15 mouse cellular contexts compared by ENCODE assay signal in the genomic region with DNA sequence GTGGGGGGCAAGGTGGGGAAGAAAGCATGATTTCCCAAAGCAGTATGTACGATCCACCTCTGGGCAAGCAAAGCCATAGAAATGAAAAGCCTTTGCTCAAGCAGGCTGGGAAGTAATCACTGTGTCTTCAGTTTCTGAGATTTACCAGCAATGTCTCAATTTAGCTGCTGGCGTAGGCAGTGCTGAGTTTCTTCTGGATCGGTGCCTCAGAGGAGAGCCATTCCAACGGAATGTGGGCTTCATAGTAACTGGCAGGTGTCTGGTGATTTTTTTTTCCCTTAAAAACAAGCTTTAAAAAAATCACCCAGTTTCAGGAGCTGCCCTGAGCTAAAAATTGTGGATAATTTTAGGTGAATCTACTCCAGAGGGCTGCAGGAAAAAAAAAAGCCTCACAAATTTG. TPM values are rescaled to one million over a fixed set of nuclear protein-coding genes. Genes with fewer than 3 reads are reported as not detected.
A peak's percentile ranks its signal among the peaks of the same experiment; 100 is the strongest.
DNase-seq lines count a peak whose midpoint lies in the region; TF ChIP-seq lines count a peak whose summit lies in the region.
"Had no signal": no experiment of that assay in that cellular context is flagged by ENCODE, and none has a peak within 500 bp of the region (broad histone marks: within the 10 kb centered on the region; RNA-seq: fewer than 3 reads in every experiment).

No protein-coding gene starts in this region.

- peak overlapping the region; percentile 45 for H3K27ac ChIP-seq in olfactory bulb, adult 2 months (ENCODE audit: insufficient read depth, low read depth, low read length)
- no peak overlapping the region for H3K27ac ChIP-seq in heart, adult 2 months
- H3K27ac ChIP-seq: forebrain, embryonic 10.5 days; hindbrain, postnatal 0 days; midbrain, embryonic 15.5 days had no signal

- H3K4me3 ChIP-seq in olfactory bulb, adult 2 months (ENCODE audit: insufficient read depth, low read depth, low read length), result no peak overlapping the region
- no peak overlapping the region for H3K4me3 ChIP-seq in heart, adult 2 months
- H3K4me3 ChIP-seq: forebrain, embryonic 10.5 days; midbrain, embryonic 15.5 days had no signal

- intact Hi-C loops in left cerebral cortex, postnatal 4 days (cut with DNase I), result no loop called here
- intact Hi-C loops in heart, adult 2 months (cut with DNase I), result no loop called here

- peak; percentile 31 to 45 for DNase-seq in cerebellum, postnatal 10 days
- no peak for DNase-seq in cerebellum, adult 18-20 months
- DNase-seq in left cerebral cortex, adult 11 months (ENCODE audit: low spot score), result peak; percentile 59
- DNase-seq in left cerebral cortex, postnatal 4 days, result no peak
- DNase-seq in yolk sac, embryonic 10.5 days (ENCODE audit: low spot score), result no peak
- DNase-seq in heart, adult 2 months, result no peak
- no peak for DNase-seq in spleen, postnatal 36 days (ENCODE audit: low spot score in 2 of 2)
- DNase-seq: cerebellum, adult 2 months; kidney, adult 2 months; lung, embryonic 14.5 days had no signal

- H3K4me1 ChIP-seq in olfactory bulb, adult 2 months (ENCODE audit: control insufficient read depth, insufficient read depth, low read length), result no peaks in the 10 kb centered on the region
- H3K4me1 ChIP-seq in heart, adult 2 months (ENCODE audit: control insufficient read depth, insufficient read depth, low read length), result no peaks in the 10 kb centered on the region
- H3K4me1 ChIP-seq: forebrain, embryonic 10.5 days; midbrain, embryonic 15.5 days had no signal

- WGBS in olfactory bulb, adult 2 months, result 30% methylated on average over 4 of the region's 4 CpGs
- WGBS in heart, adult 2 months, result 52% methylated on average over 4 of the region's 4 CpGs

- H3K27me3 ChIP-seq in heart, adult 2 months (ENCODE audit: control insufficient read depth, insufficient read depth, low read length), result no peaks in the 10 kb centered on the region
- H3K27me3 ChIP-seq: midbrain, embryonic 15.5 days; Patski had no signal

- TF ChIP-seq POLR2A in olfactory bulb, adult 2 months (IDR thresholded peaks at IDR 0.05; ENCODE audit: insufficient read depth, low read depth, low read length), result no peak
- no peak for TF ChIP-seq POLR2A in heart, adult 2 months (IDR thresholded peaks at IDR 0.05; ENCODE audit: insufficient read depth, low read depth, low read length)

- H3K79me2 ChIP-seq in heart, adult 2 months (replicated peaks; ENCODE audit: control insufficient read depth, insufficient read depth, low read length), result no peaks in the 10 kb centered on the region

- H3K9ac ChIP-seq in heart, adult 2 months (ENCODE audit: low read depth, low read length), result no peak overlapping the region
- H3K9ac ChIP-seq: lung, embryonic 14.5 days; midbrain, embryonic 15.5 days had no signal

- TF ChIP-seq EP300 in heart, adult 2 months (IDR thresholded peaks at IDR 0.05; ENCODE audit: insufficient read depth, low read depth, low read length), result no peak

- H3K36me3 ChIP-seq in heart, adult 2 months (ENCODE audit: control insufficient read depth, insufficient read depth, low read length), result no peaks in the 10 kb centered on the region
- H3K36me3 ChIP-seq: forebrain, embryonic 10.5 days; midbrain, embryonic 15.5 days had no signal

- no peak for TF ChIP-seq CTCF in olfactory bulb, adult 2 months (IDR thresholded peaks at IDR 0.05; ENCODE audit: insufficient read depth, low read depth, low read length)
- TF ChIP-seq CTCF in heart, adult 2 months (IDR thresholded peaks at IDR 0.05), result no peak

RNA-seq across cellular contexts. Expression of gene Txk, which starts 5.2 kb away (rescaled TPM):
- total RNA-seq in left cerebral cortex, postnatal 4 days (2021), result under 1 TPM; 0.18 to 0.40 TPM
- polyA plus RNA-seq in olfactory bulb, adult 2 months (2012; ENCODE audit: insufficient read depth, insufficient read length, low replicate concordance, missing spikeins), result not detected in 2 replicates
- total RNA-seq in heart, adult 2 months (2021), result under 1 TPM; 0.10 to 0.30 TPM
- polyA plus RNA-seq in heart, adult 2 months (2012; rRNA removed), result 0.12 and 0.18 TPM in 2 replicates
- polyA plus RNA-seq: forebrain, embryonic 10.5 days; lung, embryonic 14.5 days had no signal

Comparison
In these comparisons a context has a peak if more than half of its experiments do, and no peak if none do; other contexts are left out.
1. DNase-seq: peak in cerebellum, postnatal 10 days (2 of 2) and left cerebral cortex, adult 11 months (single experiment); none in cerebellum, adult 18-20 months (0 of 2), left cerebral cortex, postnatal 4 days (single experiment), yolk sac, embryonic 10.5 days (single experiment), heart, adult 2 months (0 of 2) and spleen, postnatal 36 days (0 of 2).